In the genomic region with DNA sequence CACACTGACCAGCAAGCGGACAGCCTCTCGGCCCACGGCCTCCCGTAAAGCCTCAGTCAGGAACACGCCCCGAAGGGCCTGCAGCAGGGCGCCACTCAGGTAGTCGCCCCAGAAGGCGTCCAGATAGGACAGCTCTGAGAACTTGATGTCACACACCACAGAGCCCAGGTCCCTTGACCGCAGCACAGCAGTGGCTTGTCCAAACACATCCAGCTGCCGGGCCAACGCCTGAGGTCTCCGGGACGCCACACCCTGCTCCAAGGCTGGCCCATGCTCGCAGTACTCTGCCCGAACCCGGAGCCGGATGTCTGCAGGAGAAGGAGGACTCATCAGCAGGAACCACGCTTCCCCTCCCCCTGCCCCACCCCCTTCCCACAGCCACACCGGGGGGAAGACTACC, we compare ENCODE assay signal across 24 mouse cellular contexts. TPM values are rescaled to one million over a fixed set of nuclear protein-coding genes. Genes with fewer than 3 reads are reported as not detected.
DNase-seq lines count a peak whose midpoint lies in the region; ATAC-seq lines count a peak whose summit lies in the region.
"Had no signal": no experiment of that assay in that cellular context is flagged by ENCODE, and none has a peak within 500 bp of the region (broad histone marks: within the 10 kb centered on the region; RNA-seq: fewer than 3 reads in every experiment).

No protein-coding gene starts in this region.

- no peaks in the 10 kb centered on the region for H3K4me1 ChIP-seq in midbrain, embryonic 11.5 days (ENCODE audit: control insufficient read depth, insufficient read depth, low read length)
- no peaks in the 10 kb centered on the region for H3K4me1 ChIP-seq in midbrain, embryonic 13.5 days (replicated peaks)
- H3K4me1 ChIP-seq: embryonic facial prominence, embryonic 15.5 days; forebrain, embryonic 10.5 days had no signal

- H3K36me3 ChIP-seq in midbrain, embryonic 11.5 days (ENCODE audit: control insufficient read depth, insufficient read depth, low read length) = peaks cover 5% of the 10 kb centered on the region; the same call in 1 of the 2 replicates
- peaks cover 78% of the 10 kb centered on the region for H3K36me3 ChIP-seq in midbrain, embryonic 13.5 days

- H3K27ac ChIP-seq in midbrain, embryonic 11.5 days (ENCODE audit: low read depth, low read length) = no peak overlapping the region
- H3K27ac ChIP-seq in midbrain, embryonic 13.5 days = no peak overlapping the region
- H3K27ac ChIP-seq: embryonic facial prominence, embryonic 15.5 days; forebrain, embryonic 10.5 days had no signal

- H3K9ac ChIP-seq in midbrain, embryonic 11.5 days (ENCODE audit: low read length) = no peak overlapping the region
- no peak overlapping the region for H3K9ac ChIP-seq in midbrain, embryonic 13.5 days (replicated peaks)
- H3K9ac ChIP-seq: embryonic facial prominence, embryonic 15.5 days; heart, embryonic 12.5 days had no signal

- no peak overlapping the region for H3K4me2 ChIP-seq in midbrain, embryonic 11.5 days
- no peak overlapping the region for H3K4me2 ChIP-seq in midbrain, embryonic 13.5 days (replicated peaks)
- H3K4me2 ChIP-seq: embryonic facial prominence, embryonic 15.5 days; heart, embryonic 12.5 days had no signal

- WGBS in midbrain, embryonic 11.5 days = 92% methylated on average over 20 of the region's 20 CpGs
- WGBS in midbrain, embryonic 13.5 days = 96% methylated on average over 20 of the region's 20 CpGs

- H3K4me3 ChIP-seq in midbrain, embryonic 11.5 days (ENCODE audit: low read depth, low read length) = no peak overlapping the region
- H3K4me3 ChIP-seq in midbrain, embryonic 13.5 days (replicated peaks) = no peak overlapping the region
- H3K4me3 ChIP-seq: embryonic facial prominence, embryonic 15.5 days; erythroblast, embryonic 14.5 days; forebrain, embryonic 10.5 days; heart, embryonic 12.5 days had no signal

- no peaks in the 10 kb centered on the region for H3K27me3 ChIP-seq in midbrain, embryonic 11.5 days (ENCODE audit: control insufficient read depth, insufficient read depth, low read length)
- H3K27me3 ChIP-seq in midbrain, embryonic 13.5 days = no peaks in the 10 kb centered on the region
- H3K27me3 ChIP-seq: CH12.LX; embryonic facial prominence, embryonic 15.5 days; heart, embryonic 12.5 days; Patski had no signal

- H3K9me3 ChIP-seq in midbrain, embryonic 11.5 days (ENCODE audit: control insufficient read depth, low read length) = no peaks in the 10 kb centered on the region
- H3K9me3 ChIP-seq in midbrain, embryonic 13.5 days = no peaks in the 10 kb centered on the region
- H3K9me3 ChIP-seq: embryonic facial prominence, embryonic 15.5 days; forebrain, embryonic 10.5 days had no signal

- DNase-seq in midbrain, embryonic 11.5 days (ENCODE audit: low spot score, missing footprints) = peak; percentile 8
- peak; percentile 54 to 67 for DNase-seq in urinary bladder, postnatal 36 days (ENCODE audit: low spot score in 2 of 2)
- no peak for DNase-seq in urinary bladder, postnatal 4 days (ENCODE audit: low spot score in 2 of 2)
- DNase-seq in R1 (ENCODE audit: low read depth, low spot score) = peak; percentile 46
- DNase-seq in adrenal gland, postnatal 25 days = no peak
- DNase-seq in kidney, postnatal 10 days = no peak
- DNase-seq: adrenal gland, adult 8-10 months; cerebellum, adult 11 months; cerebellum, adult 8-10 months; cerebellum, postnatal 14 days; embryo, embryonic 11 days; gastrocnemius, postnatal 36 days; heart, adult 18-20 months; heart, postnatal 36 days had no signal

- no peak for ATAC-seq in midbrain, embryonic 11.5 days (ENCODE audit: low FRiP score)
- no peak for ATAC-seq in midbrain, embryonic 13.5 days
- ATAC-seq: forebrain, embryonic 14.5 days; hindbrain, embryonic 16.5 days; inflammation-experienced regulatory T-cells, adult 6 months; Patski had no signal

RNA-seq across cellular contexts. Expression of gene Dedd2, which starts 16.8 kb away (rescaled TPM):
- polyA plus RNA-seq in midbrain, embryonic 11.5 days (2014; fragmentation: Nextera tagmentation; extraction: Ambion mirVana) = 6.9 and 7.7 TPM in 2 replicates
- polyA plus RNA-seq in midbrain, embryonic 13.5 days (2015; fragmentation: Nextera tagmentation; extraction: Ambion mirVana) = 12.5 and 13.3 TPM in 2 replicates
- 17.5 and 18.0 TPM in 2 replicates for total RNA-seq in adrenal gland, postnatal 25 days (2021)

RNA-seq across cellular contexts. Expression of gene Zfp526, which starts 17.6 kb away (rescaled TPM):
- polyA plus RNA-seq in midbrain, embryonic 11.5 days (2014; fragmentation: Nextera tagmentation; extraction: Ambion mirVana) = 2.7 and 3.2 TPM in 2 replicates
- 2.2 and 2.6 TPM in 2 replicates for polyA plus RNA-seq in midbrain, embryonic 13.5 days (2015; fragmentation: Nextera tagmentation; extraction: Ambion mirVana)
- 14.6 and 16.0 TPM in 2 replicates for total RNA-seq in adrenal gland, postnatal 25 days (2021)

RNA-seq across cellular contexts. Expression of gene Pou2f2, which starts 24.1 kb away (rescaled TPM):
- polyA plus RNA-seq in midbrain, embryonic 11.5 days (2014; fragmentation: Nextera tagmentation; extraction: Ambion mirVana) = 26.6 and 31.3 TPM in 2 replicates
- 56.2 and 62.0 TPM in 2 replicates for polyA plus RNA-seq in midbrain, embryonic 13.5 days (2015; fragmentation: Nextera tagmentation; extraction: Ambion mirVana)
- 0.67 and 1.0 TPM in 2 replicates for total RNA-seq in adrenal gland, postnatal 25 days (2021)

RNA-seq across cellular contexts. Expression of gene Gsk3a, which starts 34.0 kb away (rescaled TPM):
- 12.8 and 14.6 TPM in 2 replicates for polyA plus RNA-seq in midbrain, embryonic 11.5 days (2014; fragmentation: Nextera tagmentation; extraction: Ambion mirVana)
- polyA plus RNA-seq in midbrain, embryonic 13.5 days (2015; fragmentation: Nextera tagmentation; extraction: Ambion mirVana) = 13.7 and 15.9 TPM in 2 replicates
- 97.4 and 108 TPM in 2 replicates for total RNA-seq in adrenal gland, postnatal 25 days (2021)

RNA-seq across cellular contexts. Expression of gene Erf, which starts 46.9 kb away (rescaled TPM):
- 11.7 and 13.9 TPM in 2 replicates for polyA plus RNA-seq in midbrain, embryonic 11.5 days (2014; fragmentation: Nextera tagmentation; extraction: Ambion mirVana)
- 4.4 and 5.7 TPM in 2 replicates for polyA plus RNA-seq in midbrain, embryonic 13.5 days (2015; fragmentation: Nextera tagmentation; extraction: Ambion mirVana)
- 19.4 and 33.2 TPM in 2 replicates for total RNA-seq in adrenal gland, postnatal 25 days (2021)

Comparison
In these comparisons a context has a peak if more than half of its experiments do, and no peak if none do; other contexts are left out.
1. DNase-seq: peak in midbrain, embryonic 11.5 days (single experiment), urinary bladder, postnatal 36 days (2 of 2) and R1 (single experiment); none in urinary bladder, postnatal 4 days (0 of 2), adrenal gland, postnatal 25 days (single experiment) and kidney, postnatal 10 days (single experiment).